Mouse (Mus musculus) small intestine, adult 2 months (tissue): ENCODE results near the gene Rhbdd1. TPM values are rescaled to one million over a fixed set of nuclear protein-coding genes. Genes with fewer than 3 reads are reported as not detected.

Experiments used
- H3K27ac ChIP-seq: fragments of 200-500 bp; 2 replicates; pipeline ENCODE4 v1.5.1; 2012; ENCODE audit warnings: low read depth, low read length, control low read depth, inconsistent platforms; ENCODE audit not compliant: insufficient read depth
- H3K27me3 ChIP-seq: fragments of 200-500 bp; 2 replicates; pipeline ENCODE4 v1.6.1; 2012; ENCODE audit warnings: mild to moderate bottlenecking, moderate library complexity, low read length, inconsistent platforms; ENCODE audit not compliant: control insufficient read depth, insufficient read depth
- H3K36me3 ChIP-seq: fragments of 200-500 bp; 2 replicates; pipeline ENCODE4 v1.6.1; 2012; ENCODE audit warnings: mild to moderate bottlenecking, low read length, control low read depth, inconsistent platforms; ENCODE audit not compliant: control insufficient read depth, insufficient read depth
- H3K4me1 ChIP-seq: fragments of 200-500 bp; 2 replicates; pipeline ENCODE4 v1.6.1; 2012; ENCODE audit warnings: low read length, inconsistent platforms, mixed read lengths; ENCODE audit not compliant: control insufficient read depth, insufficient read depth, insufficient read length
- H3K4me3 ChIP-seq: fragments of 200-500 bp; 2 replicates; pipeline ENCODE4 v1.5.1; 2012; ENCODE audit warnings: low read depth, mild to moderate bottlenecking, control low read depth, inconsistent platforms, low read length, moderate library complexity
- CTCF ChIP-seq: fragments of 200-500 bp; IDR thresholded peaks from 2 replicates; pipeline ENCODE4 v1.5.1; 2012; ENCODE audit warnings: low read depth, mild to moderate bottlenecking, control low read depth, inconsistent platforms, low read length, moderate library complexity, mixed read lengths; ENCODE audit not compliant: insufficient replicate concordance, insufficient read length; ENCODE audit errors: extremely low read depth
- POLR2A ChIP-seq: fragments of 200-500 bp; IDR thresholded peaks from 2 replicates; pipeline ENCODE4 v1.6.1; 2012; ENCODE audit warnings: low read depth, mild to moderate bottlenecking, control low read depth, inconsistent platforms, low read length, moderate library complexity
- WGBS: fragments of 180-500 bp; shearing (Covaris S2); methylation state at CpG from one replicate; pipeline ENCODE4 v1.1.7; 2018; 5-methylcytosine and 5-hydroxymethylcytosine counted together
- polyA plus RNA-seq: library from polyadenylated mRNA; depleted of rRNA; stranded (reverse); fragments of >200 nt; gene quantifications from 2 replicates; pipeline ENCODE4 v1.2.3, GENCODE M21; 2012

Rhbdd1 gene
- polyA plus RNA-seq, 1 experiment = 4.9 TPM

GRCm38 (mm10) chr1:82384106-82384505 lies 67.9 kb downstream of the Rhbdd1 start:
- Histone ChIP-seq H3K4me3 (no peak overlapping the region), H3K36me3 (peaks cover 3% of the 10 kb centered on the region; the same call in 1 of the 2 replicates), H3K27ac (no peak overlapping the region), H3K4me1 (no peaks in the 10 kb centered on the region), H3K27me3 (no peaks in the 10 kb centered on the region)
- 87% methylated on average over 2 of the region's 2 CpGs for WGBS
- TF ChIP-seq POLR2A (no peak), CTCF (no peak)

- Histone ChIP-seq H3K4me1 (no peaks in the 10 kb centered on the region), H3K36me3 (peaks cover 2% of the 10 kb centered on the region; the same call in 1 of the 2 replicates), H3K4me3 (no peak overlapping the region), H3K27ac (no peak overlapping the region), H3K27me3 (no peaks in the 10 kb centered on the region)
- no peak for TF ChIP-seq CTCF
- no peak for TF ChIP-seq POLR2A
- WGBS = 69% methylated on average over 9 of the region's 9 CpGs
Observed at GRCm38 (mm10) chr1:82385054-82385453, 68.8 kb downstream of the Rhbdd1 start.

GRCm38 (mm10) chr1:82385827-82386230 lies 69.6 kb downstream of the Rhbdd1 start:
- Histone ChIP-seq H3K27ac (no peak overlapping the region), H3K36me3 (no peaks in the 10 kb centered on the region; the same call in 1 of the 2 replicates), H3K27me3 (no peaks in the 10 kb centered on the region), H3K4me1 (no peaks in the 10 kb centered on the region), H3K4me3 (no peak overlapping the region)
- WGBS = 64% methylated on average over 4 of the region's 4 CpGs
- no peak for TF ChIP-seq CTCF
- TF ChIP-seq POLR2A = no peak

- TF ChIP-seq CTCF (no peak), POLR2A (no peak)
Observed at GRCm38 (mm10) chr1:82386814-82387771, 70.8 kb downstream of the Rhbdd1 start.

GRCm38 (mm10) chr1:82389371-82389770 lies 73.1 kb downstream of the Rhbdd1 start:
- H3K27ac ChIP-seq = no peak overlapping the region
- WGBS = 86% methylated on average over 7 of the region's 7 CpGs
- H3K27me3 ChIP-seq = no peaks in the 10 kb centered on the region
- no peaks in the 10 kb centered on the region; the same call in 1 of the 2 replicates for H3K36me3 ChIP-seq
- H3K4me3 ChIP-seq = no peak overlapping the region
- no peak for TF ChIP-seq CTCF
- TF ChIP-seq POLR2A = no peak
- H3K4me1 ChIP-seq = no peaks in the 10 kb centered on the region

More at GRCm38 (mm10) chr1:82386814-82387771, 70.8 kb downstream of the Rhbdd1 start:
- no peak overlapping the region for H3K27ac ChIP-seq
- WGBS = 84% methylated on average over 6 of the region's 6 CpGs
- H3K36me3 ChIP-seq = no peaks in the 10 kb centered on the region; the same call in 1 of the 2 replicates
- H3K4me3 ChIP-seq = no peak overlapping the region
- H3K4me1 ChIP-seq = no peaks in the 10 kb centered on the region
- H3K27me3 ChIP-seq = no peaks in the 10 kb centered on the region

- no peak overlapping the region for H3K4me3 ChIP-seq
- no peaks in the 10 kb centered on the region for H3K27me3 ChIP-seq
- no peaks in the 10 kb centered on the region for H3K36me3 ChIP-seq
- no peak for TF ChIP-seq POLR2A
- no peak for TF ChIP-seq CTCF
- H3K27ac ChIP-seq = no peak overlapping the region
- WGBS = 73% methylated on average over 4 of the region's 4 CpGs
- H3K4me1 ChIP-seq = no peaks in the 10 kb centered on the region
Observed at GRCm38 (mm10) chr1:82395371-82395770, 79.1 kb downstream of the Rhbdd1 start.

- Histone ChIP-seq H3K4me1 (no peaks in the 10 kb centered on the region), H3K27me3 (no peaks in the 10 kb centered on the region), H3K36me3 (no peaks in the 10 kb centered on the region), H3K4me3 (no peak overlapping the region), H3K27ac (no peak overlapping the region)
- TF ChIP-seq CTCF (no peak), POLR2A (no peak)
- WGBS = 87% methylated on average over 3 of the region's 3 CpGs
Observed at GRCm38 (mm10) chr1:82407786-82408185, 91.5 kb downstream of the Rhbdd1 start.
